Mouse (Mus musculus) midbrain, embryonic 14.5 days (tissue): Measurements from ENCODE around the gene Gpr157. TPM values are rescaled to one million over a fixed set of nuclear protein-coding genes. Genes with fewer than 3 reads are reported as not detected.

ENCODE experiments used
- ATAC-seq: fragments of 200-750 bp; cut with Nextera tagmentation; 2 replicates; pipeline ENCODE4 v1.8.0; 2017; ENCODE audit warnings: moderate number of reproducible peaks, moderate library complexity; ENCODE audit not compliant: low FRiP score, low TSS enrichment
- DNase-seq: peaks from one replicate; pipeline ENCODE4 v3.0.0-alpha.2; 2015
- H3K27ac ChIP-seq: fragments of 300-500 bp; sonication (generic); replicated peaks from 2 replicates; pipeline ENCODE4 v1.5.1; 2014; ENCODE audit warnings: mild to moderate bottlenecking, low read depth, low read length, moderate library complexity
- H3K27me3 ChIP-seq: fragments of 300-500 bp; sonication (generic); 2 replicates; pipeline ENCODE4 v1.6.1; 2014; ENCODE audit warnings: low read length, control low read depth, mixed read lengths; ENCODE audit not compliant: control insufficient read depth, insufficient read depth
- H3K36me3 ChIP-seq: fragments of 300-500 bp; sonication (generic); 2 replicates; pipeline ENCODE4 v1.6.1; 2014; ENCODE audit warnings: low read length, control low read depth; ENCODE audit not compliant: control insufficient read depth, insufficient read depth
- H3K4me1 ChIP-seq: fragments of 300-500 bp; sonication (generic); 2 replicates; pipeline ENCODE4 v1.6.1; 2014; ENCODE audit warnings: mild to moderate bottlenecking, antibody characterized with exemption, low read length, control low read depth; ENCODE audit not compliant: control insufficient read depth, insufficient read depth
- H3K4me2 ChIP-seq: fragments of 300-500 bp; sonication (generic); 2 replicates; pipeline ENCODE4 v1.6.1; 2014; ENCODE audit warnings: mild to moderate bottlenecking, low read length, moderate library complexity
- H3K4me3 ChIP-seq: fragments of 300-500 bp; sonication (generic); replicated peaks from 2 replicates; pipeline ENCODE4 v1.5.1; 2014; ENCODE audit warnings: low read depth, low read length
- H3K9ac ChIP-seq: fragments of 300-500 bp; sonication (generic); replicated peaks from 2 replicates; pipeline ENCODE4 v1.6.1; 2014; ENCODE audit warnings: mild to moderate bottlenecking, low read length, moderate library complexity
- H3K9me3 ChIP-seq: fragments of 300-500 bp; sonication (generic); 2 replicates; pipeline ENCODE4 v1.6.1; 2016; ENCODE audit warnings: low read length, control low read depth, mixed read lengths; ENCODE audit not compliant: control insufficient read depth
- WGBS: fragments of 180-500 bp; shearing (Covaris S2); extraction: QIAGEN DNeasy Blood & Tissue Kit; methylation state at CpG from one replicate; pipeline ENCODE4 v1.1.7; 2014; 5-methylcytosine and 5-hydroxymethylcytosine counted together
- polyA plus RNA-seq: library from polyadenylated mRNA; unstranded; fragments of >200 nt; fragmentation: Nextera tagmentation; extraction: Ambion mirVana; gene quantifications from 2 replicates; pipeline ENCODE4 v1.2.1, GENCODE M21; 2014

The Gpr157 gene
- polyA plus RNA-seq, 1 experiment from 2014 or later = 0.25 TPM

- Histone ChIP-seq H3K27ac (no peak overlapping the region), H3K4me3 (peak overlapping the region; percentile 39), H3K36me3 (no peaks in the 10 kb centered on the region), H3K4me1 (peaks cover 16% of the 10 kb centered on the region), H3K9me3 (no peaks in the 10 kb centered on the region), H3K4me2 (peak overlapping the region; percentile 74), H3K9ac (peak overlapping the region; percentile 45; the same call in 1 of the 2 replicates), H3K27me3 (peaks cover 42% of the 10 kb centered on the region)
- 14% methylated on average over 15 of the region's 15 CpGs for WGBS
- ATAC-seq = no peak
- DNase-seq = no peak
These were observed 38.0 kb upstream of the Gpr157 start for GRCm38 (mm10) chr4:150049157-150049513.

- H3K4me3 ChIP-seq = no peak overlapping the region
- no peak overlapping the region for H3K27ac ChIP-seq
- no peaks in the 10 kb centered on the region for H3K36me3 ChIP-seq
- no peak for ATAC-seq
- no peak for DNase-seq
- 16% methylated on average over 13 of the region's 13 CpGs for WGBS
- peaks cover 16% of the 10 kb centered on the region for H3K4me1 ChIP-seq
- peak overlapping the region; percentile 74; the same call in 1 of the 2 replicates for H3K4me2 ChIP-seq
- no peak overlapping the region for H3K9ac ChIP-seq
- H3K27me3 ChIP-seq = peaks cover 42% of the 10 kb centered on the region
- H3K9me3 ChIP-seq = no peaks in the 10 kb centered on the region
These were observed 37.5 kb upstream of the Gpr157 start for GRCm38 (mm10) chr4:150049564-150050226.

- WGBS = 76% methylated on average over 8 of the region's 8 CpGs
- Histone ChIP-seq H3K4me1 (peaks cover 16% of the 10 kb centered on the region), H3K9me3 (no peaks in the 10 kb centered on the region), H3K27ac (no peak overlapping the region), H3K4me2 (no peak overlapping the region), H3K4me3 (no peak overlapping the region), H3K9ac (no peak overlapping the region), H3K27me3 (peaks cover 33% of the 10 kb centered on the region), H3K36me3 (no peaks in the 10 kb centered on the region)
- ATAC-seq = no peak
- no peak for DNase-seq
These were observed 35.7 kb upstream of the Gpr157 start for GRCm38 (mm10) chr4:150051514-150051913.

GRCm38 (mm10) chr4:150052380-150052779 is 34.8 kb upstream of the Gpr157 start:
- Histone ChIP-seq H3K4me2 (no peak overlapping the region), H3K9me3 (no peaks in the 10 kb centered on the region), H3K9ac (no peak overlapping the region), H3K27ac (no peak overlapping the region), H3K4me3 (no peak overlapping the region), H3K27me3 (peaks cover 31% of the 10 kb centered on the region), H3K36me3 (no peaks in the 10 kb centered on the region), H3K4me1 (peaks cover 16% of the 10 kb centered on the region)
- WGBS = 91% methylated on average over 3 of the region's 3 CpGs
- DNase-seq (no peak), ATAC-seq (no peak)

- no peaks in the 10 kb centered on the region for H3K9me3 ChIP-seq
- H3K4me1 ChIP-seq = no peaks in the 10 kb centered on the region
- ATAC-seq (no peak), DNase-seq (no peak)
- no peaks in the 10 kb centered on the region; the same call in 1 of the 2 replicates for H3K27me3 ChIP-seq
- H3K9ac ChIP-seq = no peak overlapping the region
- no peak overlapping the region for H3K27ac ChIP-seq
- no peaks in the 10 kb centered on the region for H3K36me3 ChIP-seq
- 88% methylated on average over 7 of the region's 7 CpGs for WGBS
- no peak overlapping the region for H3K4me2 ChIP-seq
- H3K4me3 ChIP-seq = no peak overlapping the region
These were observed 31.0 kb upstream of the Gpr157 start for GRCm38 (mm10) chr4:150056171-150056570.

GRCm38 (mm10) chr4:150057722-150058121 is 29.4 kb upstream of the Gpr157 start:
- ATAC-seq = no peak
- Histone ChIP-seq H3K4me1 (peaks cover 3% of the 10 kb centered on the region; the same call in 1 of the 2 replicates), H3K27ac (no peak overlapping the region), H3K9ac (no peak overlapping the region), H3K36me3 (no peaks in the 10 kb centered on the region), H3K4me3 (no peak overlapping the region), H3K27me3 (no peaks in the 10 kb centered on the region), H3K4me2 (no peak overlapping the region), H3K9me3 (no peaks in the 10 kb centered on the region)
- WGBS = 89% methylated on average over 12 of the region's 12 CpGs
- no peak for DNase-seq

- Histone ChIP-seq H3K27me3 (no peaks in the 10 kb centered on the region), H3K4me3 (no peak overlapping the region), H3K36me3 (no peaks in the 10 kb centered on the region), H3K4me2 (no peak overlapping the region), H3K9me3 (no peaks in the 10 kb centered on the region), H3K27ac (no peak overlapping the region), H3K4me1 (peaks cover 3% of the 10 kb centered on the region; the same call in 1 of the 2 replicates), H3K9ac (no peak overlapping the region)
- DNase-seq = peak; percentile 26
- ATAC-seq = no peak
- WGBS = 45% methylated on average over 9 of the region's 9 CpGs
These were observed 27.2 kb upstream of the Gpr157 start for GRCm38 (mm10) chr4:150059841-150060468.

GRCm38 (mm10) chr4:150060469-150061170 is 26.5 kb upstream of the Gpr157 start:
- no peaks in the 10 kb centered on the region for H3K36me3 ChIP-seq
- H3K9ac ChIP-seq = no peak overlapping the region
- ATAC-seq (no peak), DNase-seq (no peak)
- H3K4me1 ChIP-seq = peaks cover 3% of the 10 kb centered on the region; the same call in 1 of the 2 replicates
- no peak overlapping the region for H3K27ac ChIP-seq
- WGBS = 78% methylated on average over 23 of the region's 23 CpGs
- H3K9me3 ChIP-seq = no peaks in the 10 kb centered on the region
- no peak overlapping the region for H3K4me2 ChIP-seq
- H3K27me3 ChIP-seq = no peaks in the 10 kb centered on the region
- no peak overlapping the region for H3K4me3 ChIP-seq
